Mouse (Mus musculus): ENCODE results near the gene Nr1d2.
"Not testable (repeated sequence)": the region's sequence is repeated elsewhere in the genome, so short reads cannot be mapped to it uniquely, and the experiment has no call there.

The Nr1d2 gene

DNA sequence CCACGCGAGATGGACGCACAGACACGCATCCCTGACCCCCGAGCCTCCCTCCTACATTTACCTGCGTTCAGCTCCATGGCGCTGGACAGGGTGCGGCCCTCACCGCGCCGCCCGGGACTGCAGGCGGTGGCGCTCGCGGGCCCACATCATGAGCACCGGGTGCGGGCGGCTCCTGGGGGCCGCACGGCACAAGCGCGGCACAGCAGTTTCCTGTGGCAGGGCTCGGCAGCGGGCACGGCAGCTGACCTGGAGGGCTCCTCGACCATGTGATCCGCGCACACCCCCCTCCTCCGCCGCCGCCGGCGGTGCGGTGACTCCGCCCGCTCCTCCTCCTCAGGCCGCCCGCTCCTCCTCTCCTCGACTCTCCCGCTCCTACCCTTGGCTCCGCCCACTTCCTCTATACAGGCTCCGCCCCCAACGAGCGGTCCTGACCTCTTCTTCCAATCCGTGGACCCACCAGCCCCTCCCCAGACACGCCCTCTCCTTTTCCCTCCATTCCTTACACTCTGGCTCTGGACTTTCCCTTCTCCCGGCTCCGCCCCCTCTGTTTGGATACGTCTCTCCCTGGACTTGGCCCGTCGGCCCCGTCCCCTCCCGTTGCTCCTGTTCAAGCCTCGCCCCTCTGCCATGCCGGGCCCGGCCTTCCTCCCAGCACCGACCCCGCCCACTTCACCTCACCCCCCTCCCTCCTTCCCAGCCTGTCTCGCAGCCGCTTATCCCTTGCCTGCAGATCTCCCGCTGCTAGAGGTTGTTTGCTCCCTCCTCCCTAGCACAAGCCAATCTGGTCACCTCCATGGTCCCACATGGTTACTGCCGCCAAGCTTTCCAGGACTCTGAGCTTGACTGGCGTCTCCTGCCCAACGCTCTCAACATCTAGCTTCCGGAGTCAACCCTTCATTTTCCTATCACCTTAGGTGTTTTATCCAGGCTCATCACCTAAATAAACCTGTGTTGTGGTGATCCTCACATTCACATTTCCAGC, at the start of gene Nr1d2:
TSS of gene Nr1d2 (minus strand) at position 378 of the 982 bp plus-strand sequence.
- DNase-seq (ENCODE audit: low spot score) = peak; percentile 92

GRCm38 (mm10) chr14:18287391-18287790, 48.5 kb upstream of the Nr1d2 start:
- no peak for DNase-seq (ENCODE audit: low spot score)

DNA sequence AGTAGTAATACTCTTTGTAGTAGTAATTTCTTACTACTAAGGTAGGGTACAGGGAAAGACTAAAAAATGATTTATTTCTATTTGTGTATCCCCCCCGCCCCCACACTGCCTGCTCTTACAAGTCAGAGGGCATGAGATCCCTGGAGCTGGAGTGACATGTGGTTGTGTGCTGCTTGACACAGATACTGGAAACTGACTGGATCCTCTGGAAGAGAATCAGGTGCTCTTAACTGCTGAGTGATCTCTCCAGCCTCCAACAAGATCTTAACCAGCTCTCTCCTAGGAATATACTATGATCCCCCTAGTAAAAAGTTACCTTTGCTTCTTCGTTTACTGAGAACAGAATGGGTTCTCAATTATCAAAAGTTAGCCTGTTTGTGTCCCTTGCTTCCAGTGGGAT, 47.5 kb upstream of the Nr1d2 start:
- DNase-seq (ENCODE audit: low spot score) = no peak

DNA sequence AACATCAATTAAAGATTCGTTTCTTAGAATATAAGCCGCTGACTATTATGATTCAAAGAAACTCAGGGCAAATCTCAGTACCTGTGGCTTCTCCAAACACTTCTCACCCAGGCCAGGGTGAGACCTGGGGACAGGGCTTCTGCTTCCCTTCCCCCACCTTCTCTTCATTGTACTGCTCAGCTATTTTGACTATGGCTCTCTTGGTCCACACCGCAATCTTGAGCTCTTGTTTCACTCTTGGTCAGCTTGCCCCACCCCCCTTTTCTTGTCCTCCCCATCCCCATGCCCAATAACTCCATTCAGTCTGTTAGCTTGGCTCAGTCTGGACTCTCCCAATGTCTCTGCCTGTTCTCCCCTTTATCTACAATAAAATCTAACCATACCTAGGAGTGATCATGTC, 46.5 kb upstream of the Nr1d2 start:
- no peak for DNase-seq (ENCODE audit: low spot score)

DNA sequence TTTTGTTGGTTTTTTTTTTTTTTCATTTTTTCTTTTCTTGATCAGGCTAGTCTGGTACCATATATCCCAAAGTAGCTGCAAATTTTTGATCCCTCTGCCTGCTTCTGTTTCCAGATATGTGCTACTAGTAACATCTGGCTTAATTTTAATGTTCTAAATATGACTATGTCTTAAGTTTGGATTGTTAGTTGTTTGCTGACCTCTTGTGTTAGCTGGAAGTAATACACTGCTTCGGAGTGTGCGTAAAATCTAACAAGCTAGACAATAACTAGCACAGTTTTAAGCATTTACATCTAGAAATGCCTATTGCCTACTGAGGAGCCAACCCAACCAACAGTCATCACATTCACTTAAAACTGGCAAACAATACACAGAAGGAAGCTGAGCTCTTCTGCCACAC, 45.7 kb upstream of the Nr1d2 start:
- DNase-seq (ENCODE audit: low spot score) = peak; percentile 20

DNA sequence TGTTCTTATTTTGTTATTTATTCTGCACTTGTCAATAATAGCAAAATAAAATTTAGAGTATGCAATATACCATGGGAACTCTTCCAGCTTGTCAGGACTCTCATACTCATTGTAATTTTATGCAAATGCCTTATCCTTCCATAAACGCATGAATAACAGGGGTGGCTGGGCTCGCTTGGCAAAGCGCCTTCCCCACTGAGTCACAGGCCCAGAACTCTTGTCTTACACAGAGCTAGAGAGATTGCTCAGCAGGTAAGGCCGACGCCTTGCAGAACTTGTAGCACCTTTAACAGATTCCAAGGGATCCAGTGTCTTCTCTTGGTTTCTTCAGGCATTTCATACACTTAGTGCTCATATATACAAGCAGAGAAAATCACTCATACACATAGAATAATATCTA, 41.4 kb upstream of the Nr1d2 start:
- DNase-seq (ENCODE audit: low spot score) = no peak

- DNase-seq (ENCODE audit: low spot score) = no peak
Observed at GRCm38 (mm10) chr14:18274526-18274925, 35.6 kb upstream of the Nr1d2 start.

DNA sequence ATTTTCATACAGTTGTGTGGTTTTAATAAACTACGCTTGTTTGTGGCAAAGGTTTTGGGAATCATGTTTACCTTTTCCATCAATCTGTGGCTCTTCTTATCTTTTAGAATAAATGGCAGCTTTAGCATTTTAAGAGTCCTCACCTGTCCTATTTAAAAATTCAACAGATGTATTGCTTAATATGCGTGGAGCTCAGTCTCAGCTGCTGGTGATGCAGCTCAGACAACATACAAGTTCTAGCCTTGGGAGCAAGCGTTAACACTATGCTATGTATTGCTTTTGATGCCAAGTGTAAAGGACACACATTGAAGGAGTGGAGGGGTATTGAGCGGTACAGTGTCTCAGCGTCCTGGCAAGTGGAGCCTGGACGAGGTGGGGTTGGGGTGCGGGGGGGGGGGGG, 32.7 kb upstream of the Nr1d2 start:
- peak; percentile 25 for DNase-seq (ENCODE audit: low spot score)

- DNase-seq (ENCODE audit: low spot score) = peak; percentile 97
Observed at GRCm38 (mm10) chr14:18270529-18271441, 31.9 kb upstream of the Nr1d2 start, which contains the start of the genes Nkiras1 and Rpl15. Gene Nkiras1 (plus strand): TSS chr14:18271136. Gene Rpl15 (minus strand): TSS chr14:18271391.

- not testable (repeated sequence) for DNase-seq (ENCODE audit: low spot score)
Observed at GRCm38 (mm10) chr14:18269947-18270528, 31.1 kb upstream of the Nr1d2 start.

- no peak for DNase-seq (ENCODE audit: low spot score)
Observed at GRCm38 (mm10) chr14:18263427-18263826, 24.5 kb upstream of the Nr1d2 start.

DNA sequence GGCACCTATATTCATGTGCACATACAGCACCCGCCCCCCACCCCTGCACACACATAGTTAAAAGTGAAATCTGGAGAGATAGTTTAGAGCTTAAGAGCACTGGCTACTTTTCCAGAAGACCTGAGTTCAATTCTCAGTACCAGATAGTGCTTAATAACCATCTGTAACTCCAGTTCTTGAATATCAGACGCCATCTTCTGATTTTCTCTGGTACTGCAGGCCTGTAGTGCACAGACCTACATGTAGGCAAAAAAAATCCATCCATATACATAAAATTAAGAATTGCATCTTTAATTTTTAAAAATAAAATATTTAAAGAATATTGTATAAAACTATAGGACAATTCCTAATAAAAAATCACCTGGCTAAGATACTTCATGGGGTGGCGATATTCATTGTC, 22.3 kb upstream of the Nr1d2 start:
- no peak for DNase-seq (ENCODE audit: low spot score)

DNA sequence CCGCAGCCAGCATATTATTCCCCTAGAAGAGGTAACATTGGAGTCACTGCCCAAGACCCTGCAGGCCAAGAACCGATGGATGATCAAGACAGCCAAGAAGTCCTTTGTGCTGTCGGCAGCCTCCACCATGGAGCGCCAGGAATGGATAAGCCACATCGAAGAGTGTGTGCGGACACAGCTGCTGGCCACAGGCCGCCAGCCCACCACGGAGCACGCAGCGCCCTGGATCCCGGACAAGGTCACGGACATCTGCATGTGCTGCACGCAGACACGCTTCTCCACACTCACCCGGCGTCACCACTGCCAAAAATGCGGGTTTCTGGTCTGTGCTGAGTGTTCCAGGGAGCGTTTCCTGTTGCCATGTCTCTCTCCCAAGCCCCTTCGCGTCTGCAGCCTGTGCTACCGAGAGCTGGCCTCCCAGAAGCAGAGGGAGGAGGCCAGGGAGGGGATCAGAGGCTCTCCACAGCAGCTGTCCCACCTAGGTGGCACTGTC, 3.8 kb upstream of the Nr1d2 start:
- DNase-seq (ENCODE audit: low spot score) = no peak

GRCm38 (mm10) chr14:18241786-18242185, 2.9 kb upstream of the Nr1d2 start:
- DNase-seq (ENCODE audit: low spot score) = no peak

GRCm38 (mm10) chr14:18240132-18240531, 1.2 kb upstream of the Nr1d2 start:
- DNase-seq (ENCODE audit: low spot score) = no peak

DNA sequence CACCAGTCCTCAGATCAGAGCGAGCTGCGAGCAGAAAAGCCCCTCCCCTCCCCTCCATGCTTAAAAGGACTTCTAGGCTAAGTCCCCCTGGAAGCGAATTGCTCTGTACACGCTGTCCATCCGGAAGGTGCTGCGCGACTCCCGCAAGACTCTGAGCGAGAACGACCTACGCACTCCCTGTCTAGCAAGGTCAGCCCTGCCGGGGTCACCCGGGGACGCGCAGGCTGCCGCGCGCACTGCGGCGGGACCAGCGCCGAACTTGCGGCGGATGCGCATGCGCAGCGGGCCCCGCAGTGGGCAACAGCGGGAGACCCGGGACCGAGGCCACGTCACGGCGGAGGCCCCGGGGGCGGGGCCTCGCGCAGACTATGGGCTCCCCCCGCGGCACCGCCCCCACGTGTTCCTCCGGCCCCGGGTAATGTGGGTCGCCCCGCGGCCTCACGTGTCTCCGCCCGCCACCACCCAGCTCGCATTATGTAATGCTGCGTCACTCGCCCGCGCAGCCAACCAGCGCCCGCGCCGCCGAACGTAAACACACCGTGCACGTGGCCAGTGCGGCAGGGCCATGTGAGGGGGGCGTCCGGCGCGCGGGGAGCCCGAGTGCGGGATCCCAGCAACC, 687 bp downstream of the Nr1d2 start:
- DNase-seq (ENCODE audit: low spot score) = peak; percentile 87

- DNase-seq (ENCODE audit: low spot score) = no peak
Observed at GRCm38 (mm10) chr14:18237381-18237780, 1.5 kb downstream of the Nr1d2 start.

- not testable (repeated sequence) for DNase-seq (ENCODE audit: low spot score)
Observed at GRCm38 (mm10) chr14:18236496-18237235, 2.3 kb downstream of the Nr1d2 start.

DNA sequence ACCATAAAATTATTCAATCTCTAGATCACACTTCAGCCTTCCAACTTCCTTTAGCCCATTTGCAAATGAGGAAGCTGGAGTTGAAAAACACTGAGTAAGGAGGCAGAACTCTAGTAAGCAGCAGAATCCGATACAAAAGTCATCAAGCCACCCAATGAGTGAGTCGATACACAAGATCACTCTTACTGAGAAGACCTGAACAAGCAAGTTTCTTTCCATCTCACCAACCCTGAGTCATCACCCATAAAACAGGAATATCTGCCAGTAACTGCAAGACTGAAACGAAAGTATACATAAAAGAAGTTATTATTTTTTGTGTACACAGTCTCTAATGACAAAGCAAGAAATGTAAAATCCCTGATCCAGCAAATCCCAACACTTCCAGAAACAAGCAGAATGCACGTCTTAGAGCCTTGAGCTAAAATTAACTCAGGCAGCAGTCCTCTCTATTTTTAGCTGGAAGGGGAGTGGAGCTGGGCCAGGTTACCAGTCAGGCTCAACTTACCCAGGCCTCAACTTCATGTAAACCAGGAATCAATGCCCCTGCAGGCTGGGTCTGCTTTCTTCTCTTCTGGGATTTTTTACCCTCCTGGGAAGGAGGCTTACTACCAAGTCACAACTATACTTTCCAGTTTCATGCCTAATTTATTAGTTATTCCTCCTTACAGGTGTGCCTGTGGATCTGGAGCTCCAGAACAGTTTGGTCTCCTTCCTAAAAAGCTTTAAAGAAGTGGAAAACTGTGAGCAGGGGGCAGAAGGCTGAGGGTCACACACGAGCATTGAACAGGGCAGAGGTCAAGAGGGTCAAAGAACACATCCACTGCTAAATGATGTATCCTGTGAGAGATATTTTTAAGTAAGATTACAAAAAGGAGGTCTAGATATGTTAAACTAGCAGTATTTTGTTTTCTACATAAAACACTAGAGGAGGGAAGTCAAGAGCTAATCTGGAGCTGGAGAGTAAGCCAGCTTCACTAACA, 4.7 kb downstream of the Nr1d2 start:
- no peak for DNase-seq (ENCODE audit: low spot score)

DNA sequence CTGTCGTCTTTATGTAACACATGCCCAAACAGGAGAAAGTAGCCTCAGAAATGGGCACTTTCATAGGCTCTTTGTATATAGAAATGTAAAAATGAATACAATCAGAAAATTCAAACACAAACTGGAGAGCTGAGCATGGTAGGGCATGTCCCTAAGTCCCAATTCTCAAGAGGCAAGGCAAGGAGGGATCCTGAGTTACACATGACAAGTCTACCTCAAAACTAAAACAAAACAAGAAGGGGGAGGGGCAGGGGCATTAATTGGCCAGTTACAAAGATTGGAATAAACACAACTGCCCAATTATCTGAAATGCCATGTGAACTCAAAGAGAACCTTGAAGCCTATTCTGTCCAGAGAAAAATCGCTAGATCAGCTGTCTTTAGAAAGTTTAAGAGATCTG, 5.9 kb downstream of the Nr1d2 start:
- no peak for DNase-seq (ENCODE audit: low spot score)

Data from c-Kit-positive CD71-positive TER-119-positive erythroid progenitor cells, embryonic 14.5 days (primary cell).